Mouse (Mus musculus): ENCODE measurements around the gene Haus3.

The Haus3 gene

GRCm38 (mm10) chr5:34168950-34169891, at the start of gene Haus3, which contains the start of gene Poln:
Gene Haus3, minus strand, starts transcription at chr5:34169527.
Gene Poln, minus strand, starts transcription at chr5:34169448.
- DNase-seq = peak; percentile 98

GRCm38 (mm10) chr5:34218672-34219071, 49.3 kb upstream of the Haus3 start:
- DNase-seq = no peak

DNA sequence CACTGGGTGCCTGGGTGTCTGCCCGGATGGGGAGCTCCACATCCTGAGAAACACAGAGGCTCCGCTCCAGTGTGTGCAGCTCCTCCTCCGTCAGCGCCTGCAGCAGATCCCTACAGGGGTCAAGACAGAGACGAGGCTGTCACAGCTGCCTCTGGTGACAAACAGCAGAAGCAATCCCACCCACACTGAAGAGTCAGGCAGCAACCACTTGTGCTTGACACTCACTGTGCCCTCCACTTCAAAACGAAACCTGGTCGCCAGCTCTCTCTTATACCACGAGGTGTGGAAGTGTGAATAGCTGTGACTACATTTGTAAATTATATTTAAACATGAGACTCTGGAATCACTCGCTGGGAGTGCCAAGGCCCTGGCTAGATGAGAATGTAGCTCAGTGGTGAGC, 48.4 kb upstream of the Haus3 start:
- no peak for DNase-seq

DNA sequence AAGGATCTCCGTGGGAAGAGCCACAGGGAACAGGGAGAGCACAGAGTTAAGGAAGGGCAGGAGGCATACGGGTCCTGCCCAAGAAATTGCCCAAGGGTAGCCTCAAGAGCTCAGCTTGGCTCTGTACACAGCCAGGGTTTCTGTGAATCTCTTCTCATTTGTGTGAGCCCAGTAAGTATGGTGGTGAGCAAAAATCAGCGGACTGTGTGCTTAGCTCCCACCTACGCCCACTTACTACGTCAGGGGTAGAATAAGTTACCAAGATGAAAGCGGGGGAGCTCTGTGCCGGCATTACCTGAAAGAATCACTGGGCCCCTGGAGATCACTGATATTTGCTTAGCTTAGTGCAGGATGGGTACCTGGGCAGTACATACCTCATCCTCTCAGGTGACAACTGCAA, 46.7 kb upstream of the Haus3 start:
- no peak for DNase-seq

DNA sequence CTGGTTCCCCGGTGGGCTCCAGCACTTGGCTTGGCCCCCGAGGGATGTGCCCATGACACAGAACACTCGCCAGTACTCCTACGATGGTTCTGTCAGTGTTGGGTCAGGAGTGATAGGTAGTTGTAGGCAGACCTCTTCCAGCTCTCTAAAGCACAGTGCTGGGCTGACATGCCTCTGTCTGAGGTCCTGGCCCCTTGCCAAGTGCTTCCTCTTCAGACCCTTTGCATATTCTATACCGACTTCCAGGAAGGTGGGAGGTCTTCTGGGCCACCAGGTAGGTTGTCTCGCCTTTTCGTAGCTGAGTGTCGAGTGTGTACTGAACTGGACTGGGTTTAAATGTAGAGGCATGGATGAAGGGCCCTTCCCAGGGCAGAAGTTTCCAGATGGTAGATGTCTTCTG, 44.3 kb upstream of the Haus3 start:
- no peak for DNase-seq

DNA sequence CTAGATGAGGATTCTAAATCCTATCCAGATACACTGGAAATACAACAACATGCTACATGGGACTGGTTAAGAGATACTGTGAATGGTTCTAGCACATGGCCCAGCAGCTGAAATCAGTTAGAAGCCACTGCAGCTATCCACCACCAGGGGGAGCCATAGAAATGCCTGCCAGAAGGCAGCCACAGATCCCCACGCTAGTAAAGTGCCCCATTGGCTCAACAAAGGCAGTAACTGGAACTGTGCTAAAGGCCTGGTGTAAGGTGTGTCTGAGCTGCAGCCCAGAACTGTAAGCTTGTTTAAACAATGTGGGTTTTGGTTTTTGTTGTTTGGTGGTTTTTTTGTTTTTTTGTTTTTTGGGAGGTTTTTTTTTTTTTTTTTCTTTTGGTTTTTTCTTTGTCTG, 41.0 kb upstream of the Haus3 start:
- DNase-seq = peak; percentile 79

GRCm38 (mm10) chr5:34207503-34207902, 38.2 kb upstream of the Haus3 start:
- DNase-seq = no peak

DNA sequence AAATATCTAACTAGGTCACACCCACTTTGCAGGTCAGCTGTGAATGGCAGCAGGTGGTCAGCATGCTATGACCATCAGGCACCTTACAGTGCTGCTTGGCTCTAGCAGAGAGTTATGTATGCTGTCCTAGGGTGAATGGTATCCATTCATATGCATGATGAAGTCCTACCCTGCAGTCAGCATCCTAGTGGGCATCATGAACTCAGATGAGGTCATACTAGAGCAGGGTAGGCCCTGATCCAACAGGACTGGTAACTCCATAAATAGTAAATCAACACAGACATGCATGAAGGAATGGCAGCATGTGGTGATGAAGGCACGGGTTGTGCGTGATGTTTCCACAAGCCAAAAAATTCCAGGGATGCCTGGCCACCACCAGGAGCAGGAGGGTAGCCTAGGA, 36.5 kb upstream of the Haus3 start:
- DNase-seq = peak; percentile 69

GRCm38 (mm10) chr5:34204911-34205310, 35.6 kb upstream of the Haus3 start:
- peak; percentile 92 for DNase-seq

GRCm38 (mm10) chr5:34202006-34202405, 32.7 kb upstream of the Haus3 start:
- no peak for DNase-seq

- no peak for DNase-seq
Observed at GRCm38 (mm10) chr5:34201396-34201795, 32.1 kb upstream of the Haus3 start.

- DNase-seq = no peak
Observed at GRCm38 (mm10) chr5:34198615-34199014, 29.3 kb upstream of the Haus3 start.

DNA sequence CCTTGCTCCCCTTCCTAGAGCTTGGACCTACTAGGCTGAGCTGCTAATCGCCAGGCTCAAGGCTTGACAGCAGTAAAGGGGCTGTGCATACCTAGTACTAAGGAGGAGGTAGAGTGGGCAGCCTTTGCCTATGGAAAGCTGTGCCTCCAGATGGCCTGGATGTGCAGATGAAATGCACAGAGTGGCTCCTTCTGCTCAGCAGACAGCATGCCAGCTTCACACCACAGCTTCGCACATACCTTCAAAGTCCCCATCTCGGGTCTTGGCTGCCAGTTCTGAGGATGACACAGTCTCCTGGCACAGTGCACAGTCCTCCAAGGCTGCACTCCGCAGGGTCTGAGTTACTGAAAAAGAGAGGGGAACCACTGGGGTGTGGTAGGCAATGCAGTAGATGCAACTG, 27.9 kb upstream of the Haus3 start:
- peak; percentile 76 for DNase-seq

DNA sequence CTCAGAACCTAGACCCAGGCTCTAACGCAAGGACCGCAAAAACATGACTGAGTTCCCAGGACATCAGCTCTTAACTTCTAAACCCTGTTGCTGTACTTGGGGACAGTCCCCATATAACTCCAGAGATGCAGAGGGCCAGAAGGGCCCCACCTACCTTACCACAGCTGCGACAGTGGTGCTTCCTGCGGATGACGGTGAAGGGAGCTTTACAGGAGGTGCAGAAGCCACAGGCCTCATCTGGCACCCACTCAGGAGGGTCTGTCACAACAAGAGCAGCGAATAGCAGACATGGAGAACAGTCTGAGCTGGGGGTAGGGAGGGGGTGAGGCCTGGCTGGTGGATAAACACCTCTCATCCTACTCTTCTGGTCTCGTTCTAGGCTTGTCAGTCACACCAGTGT, 27.1 kb upstream of the Haus3 start:
- no peak for DNase-seq

- DNase-seq = no peak
Observed at GRCm38 (mm10) chr5:34195786-34196185, 26.5 kb upstream of the Haus3 start.

DNA sequence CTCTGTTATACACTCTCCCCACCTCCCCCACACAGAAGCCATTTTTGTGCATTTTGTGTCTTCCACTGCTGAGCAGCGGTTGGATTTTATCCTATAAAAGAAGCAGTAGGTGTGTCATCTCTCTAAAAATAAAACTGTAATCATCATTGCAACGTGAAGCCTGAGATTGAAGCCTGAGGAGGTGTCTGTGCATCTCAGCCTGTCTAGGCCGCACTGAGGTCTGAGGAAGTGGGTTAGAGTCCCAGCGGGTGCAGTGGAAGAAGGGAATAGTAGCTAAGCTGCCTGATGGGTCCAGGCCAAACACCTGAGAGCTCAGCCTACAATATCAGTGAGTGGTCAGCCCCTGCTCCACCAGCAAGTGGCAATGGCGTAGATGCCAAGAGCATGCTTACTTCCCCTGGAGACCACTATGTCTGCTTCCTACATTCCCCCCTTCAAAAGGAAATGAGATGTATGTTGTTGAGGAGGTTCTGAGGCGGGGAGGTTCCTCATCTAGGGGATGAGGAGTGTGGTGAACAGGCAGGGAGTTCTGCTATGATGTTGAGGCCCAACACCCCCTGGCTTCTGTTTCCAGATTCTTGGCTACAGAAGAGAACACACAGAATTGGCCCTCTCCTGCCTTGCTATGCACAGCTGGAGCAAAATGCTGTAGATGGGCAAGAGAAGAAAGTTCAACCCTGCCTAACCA, 25.8 kb upstream of the Haus3 start:
- DNase-seq = no peak

DNA sequence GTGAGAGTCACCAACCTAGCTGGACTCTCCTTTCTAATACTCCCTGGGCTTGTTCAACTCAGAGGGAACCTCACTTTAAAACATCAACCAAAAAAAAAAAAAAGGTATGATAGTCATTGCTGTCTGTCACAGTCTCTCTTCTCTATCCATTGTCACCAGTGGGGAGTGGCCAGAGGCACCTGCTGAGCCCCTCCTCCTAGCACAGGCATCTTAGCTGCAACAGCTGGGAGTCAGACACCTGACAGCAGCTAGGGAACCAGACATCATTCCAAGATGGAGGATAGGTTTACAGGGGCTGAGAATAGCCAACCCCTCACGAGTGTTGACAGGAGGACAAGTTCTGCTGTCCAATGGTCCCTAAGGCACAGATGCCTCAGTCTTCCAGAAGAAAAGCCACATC, 25.1 kb upstream of the Haus3 start:
- no peak for DNase-seq

- DNase-seq = no peak
Observed at GRCm38 (mm10) chr5:34191843-34192242, 22.5 kb upstream of the Haus3 start.

GRCm38 (mm10) chr5:34191021-34191420, 21.7 kb upstream of the Haus3 start:
- peak; percentile 62 for DNase-seq

DNA sequence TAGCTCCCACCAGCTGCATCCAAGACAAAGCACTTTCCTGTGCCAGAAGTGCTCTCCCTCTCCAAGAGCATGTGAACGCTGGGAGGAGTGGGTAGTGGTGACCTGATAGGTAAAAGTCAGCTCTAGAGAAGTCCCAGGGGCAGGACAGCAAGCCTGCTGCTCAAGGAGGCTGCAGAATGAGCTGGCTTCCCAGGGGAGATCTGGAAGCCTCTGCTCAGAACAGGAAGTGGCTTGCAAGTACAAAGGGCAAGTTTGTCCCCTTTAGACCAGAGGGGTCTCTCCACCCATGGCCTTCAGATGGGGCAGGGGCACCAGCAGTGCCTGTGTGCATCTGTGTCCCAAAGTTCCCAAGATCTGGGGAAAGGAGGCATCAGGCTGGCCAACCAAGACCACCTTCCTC, 20.2 kb upstream of the Haus3 start:
- no peak for DNase-seq

DNA sequence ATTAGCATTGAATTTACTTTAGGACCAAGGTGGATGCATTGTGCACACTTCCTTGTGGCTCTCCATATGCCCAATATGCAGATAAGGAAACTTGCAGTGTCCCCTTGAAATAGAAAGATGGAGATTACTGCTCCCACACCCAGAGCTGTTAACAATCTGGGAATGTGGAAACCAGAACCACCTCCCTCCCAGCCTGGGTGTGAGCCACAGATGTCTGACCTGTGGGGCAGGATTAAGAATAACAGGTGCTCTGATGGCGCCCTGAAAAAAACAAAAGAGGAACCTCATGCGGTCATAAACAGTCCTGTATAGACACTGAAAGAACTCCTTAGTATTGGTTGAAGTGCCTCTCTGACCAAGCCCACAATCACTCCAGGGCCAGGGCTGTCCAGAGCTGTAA, 19.5 kb upstream of the Haus3 start:
- DNase-seq = no peak

DNA sequence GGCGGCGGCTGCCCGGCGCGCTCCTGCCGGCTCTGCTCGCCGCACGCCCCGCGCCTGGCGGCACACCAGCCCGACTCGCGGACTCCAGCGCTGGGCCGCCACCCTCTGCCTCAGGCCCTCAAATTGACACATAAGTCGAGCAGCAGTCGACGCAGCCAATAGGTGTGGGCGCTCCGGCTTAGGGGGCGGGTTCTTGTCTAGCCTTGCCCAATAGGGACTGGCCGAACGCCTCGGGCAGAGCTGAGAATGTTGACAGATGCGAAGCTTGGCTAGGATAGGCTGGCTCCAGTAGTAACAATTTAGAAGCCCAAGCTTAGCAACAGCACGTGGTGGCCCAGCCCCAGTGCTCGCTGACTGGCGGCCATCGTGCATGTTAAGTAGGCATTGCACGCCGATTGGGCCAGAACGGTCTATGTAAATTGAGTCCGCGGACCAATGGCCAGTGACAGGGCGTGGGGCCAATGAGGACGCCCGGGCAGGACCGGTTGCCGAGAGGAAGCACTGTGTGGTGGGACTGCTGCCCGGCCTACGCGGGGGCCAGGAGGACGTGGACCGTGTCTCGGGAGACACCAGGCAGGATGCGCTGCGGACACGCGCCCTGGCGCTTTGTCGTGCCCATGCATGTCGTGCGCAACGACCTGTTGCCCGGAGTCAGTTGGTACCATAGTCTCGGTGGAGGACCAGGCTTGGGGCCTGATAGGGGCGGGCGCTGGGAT, 18.4 kb upstream of the Haus3 start, which contains the start of gene Mxd4:
Mxd4 (minus strand) TSS at position 120 of the 716 bp plus-strand sequence.
- peak; percentile 100 for DNase-seq

GRCm38 (mm10) chr5:34186961-34187391, 17.6 kb upstream of the Haus3 start:
- DNase-seq = peak; percentile 73
